Mouse (Mus musculus) frontal cortex, adult (tissue): ENCODE measurements at regions not wholly inside any gene's neighbourhood (a gene's known extent, or its start where the extent isn't known, plus 50 kb on each side); places are given as distances from the start of the nearest gene placed in this dataset.

Source experiments
- ATAC-seq: cut with Nextera tagmentation; 2 replicates; pipeline ENCODE4 v1.9.2; 2017; ENCODE audit warnings: mild to moderate bottlenecking, moderate library complexity, mixed read lengths; ENCODE audit not compliant: low TSS enrichment

- ATAC-seq, result peak; percentile 99
Observed at GRCm38 (mm10) chr10:12061069-12061861, 718.1 kb downstream of the Epm2a start.

DNA sequence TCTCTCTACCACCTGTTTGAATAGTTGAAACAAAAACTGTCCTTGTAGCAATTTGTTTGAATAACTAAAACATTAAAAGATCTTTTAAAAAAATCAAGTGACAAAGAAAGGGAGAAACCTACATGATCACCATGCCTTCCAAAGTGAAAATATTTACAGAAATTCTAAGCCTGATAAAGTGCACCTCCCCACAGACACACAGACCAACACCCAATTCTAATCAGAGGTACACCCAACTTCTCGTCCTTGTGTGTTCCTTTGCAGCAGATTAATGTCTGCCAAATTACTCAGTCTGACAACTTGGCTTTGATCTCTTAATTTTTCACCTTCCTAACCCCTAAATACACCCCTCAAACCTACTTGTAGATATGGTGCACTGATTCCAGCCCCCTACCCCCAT lies 719.1 kb downstream of the Epm2a start:
- ATAC-seq, result no peak

DNA sequence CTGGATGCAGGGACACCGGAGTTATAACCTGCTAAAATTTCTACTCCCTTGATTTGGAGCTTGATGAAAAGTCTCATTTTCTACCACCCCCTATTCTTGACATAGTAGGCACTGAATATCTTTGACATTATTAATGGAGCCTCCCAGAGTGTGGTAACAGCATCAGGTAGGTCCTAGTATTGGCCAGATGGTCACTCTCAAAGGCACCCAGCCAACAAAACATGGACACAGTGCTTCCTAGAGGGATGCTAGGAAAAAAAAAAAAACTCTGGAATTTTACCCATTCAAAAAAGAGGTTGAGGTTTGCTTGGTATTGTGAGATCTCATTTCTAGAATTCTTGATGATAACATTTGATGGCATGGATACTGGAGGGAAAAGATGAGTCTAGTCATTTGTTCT lies 740.8 kb downstream of the Epm2a start:
- no peak for ATAC-seq

DNA sequence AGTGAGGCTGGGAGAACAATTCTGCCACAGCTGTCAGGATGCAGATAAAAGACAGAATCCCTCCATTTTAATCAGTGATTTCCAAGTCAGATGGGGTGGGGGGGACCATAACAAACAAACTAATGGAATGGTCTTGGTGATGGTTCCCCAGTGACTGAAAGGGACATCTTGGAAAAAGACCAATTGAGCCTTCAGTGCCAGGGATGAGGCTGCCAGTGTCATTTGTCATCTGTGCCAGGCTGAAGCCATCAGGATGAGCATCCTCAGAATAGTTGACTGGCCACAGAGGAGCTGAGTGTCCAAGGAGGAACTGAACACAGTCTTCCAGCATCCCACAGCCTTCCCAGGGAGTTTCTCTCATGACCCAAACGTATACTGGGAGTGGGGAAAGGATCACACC lies 749.3 kb downstream of the Epm2a start:
- ATAC-seq, result no peak

DNA sequence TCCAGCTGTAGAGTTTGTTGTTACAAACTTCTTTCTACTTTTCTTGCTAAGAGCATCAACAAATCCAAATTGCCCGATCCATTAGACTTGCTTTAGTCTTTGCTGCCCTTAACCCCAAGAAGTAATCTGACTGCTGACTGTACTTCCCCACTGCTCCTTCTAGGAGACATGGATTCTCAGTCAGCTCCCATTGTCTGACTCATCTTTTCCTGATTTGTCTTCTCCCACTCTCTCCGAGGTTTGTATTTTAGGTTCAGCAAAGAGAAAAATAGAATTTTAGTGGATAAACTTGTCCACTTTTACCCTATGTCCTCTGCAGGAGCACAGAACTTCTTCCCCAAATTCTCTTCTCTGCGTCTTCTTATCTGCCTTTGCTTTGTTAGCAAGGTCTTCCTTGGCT lies 753.5 kb downstream of the Epm2a start:
- ATAC-seq, result peak; percentile 97

DNA sequence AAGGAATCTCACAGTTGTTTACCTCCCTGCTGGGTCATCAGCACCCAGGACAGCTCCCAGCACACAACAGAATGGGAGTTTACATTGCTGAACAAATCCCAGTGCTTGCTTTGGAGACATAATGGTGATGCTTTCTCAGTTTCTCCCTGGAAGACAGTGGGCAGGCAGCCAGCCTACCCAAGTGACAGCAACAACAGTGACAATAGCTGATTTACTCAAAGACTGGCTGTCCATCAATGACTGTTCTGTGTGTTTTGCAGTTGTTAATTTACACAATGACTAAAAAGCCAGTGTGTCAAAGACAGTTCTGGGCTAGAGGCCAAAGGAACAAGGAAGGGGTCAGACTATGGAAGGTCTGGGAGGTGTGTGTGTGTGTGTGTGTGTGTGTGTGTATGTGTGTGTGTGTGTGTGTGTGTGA lies 762.2 kb downstream of the Utrn start:
- no peak for ATAC-seq

- no peak for ATAC-seq
Observed at GRCm38 (mm10) chr10:12111720-12112119, 757.4 kb downstream of the Utrn start.

GRCm38 (mm10) chr10:12115767-12116166 lies 753.4 kb downstream of the Utrn start:
- ATAC-seq, result no peak

DNA sequence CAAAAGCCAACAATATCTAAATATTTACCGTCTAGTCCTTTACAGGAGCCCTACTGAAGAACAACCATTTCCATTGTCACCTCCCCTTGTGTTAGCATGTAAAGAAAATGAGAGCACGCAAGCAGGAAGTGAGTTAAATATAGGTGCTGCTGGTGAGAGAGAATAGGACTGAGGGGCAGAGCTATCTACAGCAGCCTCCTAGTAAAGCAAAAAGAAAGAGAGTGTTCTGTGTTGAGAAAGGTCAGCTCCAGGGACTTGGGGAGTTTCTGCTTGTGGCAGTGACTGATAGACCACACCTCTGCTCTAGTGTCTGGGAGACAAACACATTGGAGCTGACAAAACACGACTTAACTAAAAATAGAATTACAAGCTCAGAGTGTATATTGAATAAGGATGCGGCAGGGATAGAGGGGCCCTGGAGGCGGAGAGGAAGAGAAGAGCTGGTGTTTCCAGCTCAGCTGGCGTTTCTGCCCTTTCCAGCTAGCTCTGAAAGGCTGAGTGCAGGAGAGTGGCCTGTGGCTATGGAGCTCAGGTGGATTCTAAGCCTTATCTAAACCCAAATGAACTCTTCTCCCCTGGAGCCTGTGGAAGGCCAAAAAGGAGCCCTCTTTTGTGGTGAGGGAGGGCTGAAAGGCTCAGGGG lies 752.4 kb downstream of the Utrn start:
- peak; percentile 91 for ATAC-seq

DNA sequence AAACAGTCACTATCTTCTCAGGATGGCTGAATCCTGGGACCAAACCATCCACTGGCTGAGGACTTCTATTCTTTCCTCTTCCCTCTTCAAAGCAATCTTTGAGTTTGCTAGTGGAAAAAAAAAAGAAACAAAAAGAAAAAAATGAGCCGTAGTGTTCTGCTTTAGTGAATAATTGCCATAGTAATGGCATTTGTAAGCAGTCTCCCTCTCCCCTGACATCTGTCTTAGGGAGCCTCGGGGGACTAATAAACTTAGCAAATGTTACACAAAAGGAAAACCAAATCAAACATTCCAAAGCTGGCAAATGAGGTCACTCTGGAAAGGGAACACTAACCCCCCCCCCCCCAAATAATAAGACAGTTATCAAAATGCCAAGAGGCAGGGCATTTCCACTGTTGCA lies 744.9 kb downstream of the Utrn start:
- no peak for ATAC-seq

DNA sequence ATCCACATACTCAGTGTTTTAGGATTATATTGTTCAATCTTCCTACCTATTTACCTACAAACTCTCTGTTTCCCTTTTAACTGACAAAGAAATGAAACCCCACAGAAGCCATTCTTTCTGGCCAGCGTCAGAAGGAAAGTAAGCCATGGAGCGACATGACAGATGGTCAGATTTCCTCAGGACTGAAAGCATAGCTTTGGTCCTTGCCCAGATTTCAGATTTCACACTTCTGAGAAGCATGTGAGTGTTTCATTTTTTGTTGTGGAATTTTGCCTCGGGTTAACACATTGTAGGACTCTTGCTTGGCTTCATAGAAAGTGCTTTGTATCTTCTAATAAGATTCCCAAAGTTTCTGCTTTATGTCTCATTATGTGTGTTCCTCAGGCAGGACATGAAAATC lies 739.7 kb downstream of the Utrn start:
- peak; percentile 80 for ATAC-seq

DNA sequence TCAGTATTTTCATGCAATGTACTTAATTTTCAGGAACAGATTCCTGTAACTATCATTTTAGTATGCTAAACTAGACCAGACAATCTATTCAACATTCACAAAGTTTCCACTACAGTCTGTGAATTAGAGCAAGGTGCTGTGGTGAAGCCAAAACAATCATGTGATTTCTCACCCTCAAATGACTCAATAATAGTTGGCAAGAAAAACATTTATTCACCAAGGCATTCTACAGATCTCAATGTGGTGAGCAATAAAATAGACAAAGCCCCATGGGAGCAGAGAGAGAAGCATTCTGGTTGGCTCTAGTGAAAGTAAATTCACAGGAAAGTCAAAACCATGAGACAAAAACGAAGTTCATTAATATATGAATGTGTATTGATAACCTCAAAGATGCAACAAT lies 724.5 kb downstream of the Utrn start:
- no peak for ATAC-seq

GRCm38 (mm10) chr10:12146942-12147537 lies 722.1 kb downstream of the Utrn start:
- ATAC-seq, result no peak

GRCm38 (mm10) chr10:12170243-12170642 lies 698.9 kb downstream of the Utrn start:
- peak; percentile 23; the same call in 1 of the 2 replicates for ATAC-seq

- no peak for ATAC-seq
Observed at GRCm38 (mm10) chr10:12174200-12174818, 694.9 kb downstream of the Utrn start.

DNA sequence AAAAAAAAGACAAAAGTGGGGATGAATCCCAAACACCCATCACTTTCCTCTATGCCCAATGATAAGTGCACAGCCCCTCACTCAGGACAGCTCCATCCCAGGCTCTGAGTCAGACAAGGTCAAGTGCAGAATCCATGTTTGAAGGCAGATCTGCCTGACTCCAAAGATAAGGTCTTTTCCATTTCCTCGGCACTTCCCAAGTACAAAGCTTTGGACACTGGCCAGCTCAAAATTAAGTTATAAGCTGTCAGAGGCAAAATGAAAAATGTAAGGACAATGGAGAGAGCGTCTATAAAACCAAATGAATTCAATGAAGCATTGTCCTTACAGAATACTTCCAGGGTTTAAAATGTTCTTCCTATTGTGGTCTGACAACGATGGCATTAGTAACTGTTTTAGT lies 694.0 kb downstream of the Utrn start:
- ATAC-seq, result no peak

DNA sequence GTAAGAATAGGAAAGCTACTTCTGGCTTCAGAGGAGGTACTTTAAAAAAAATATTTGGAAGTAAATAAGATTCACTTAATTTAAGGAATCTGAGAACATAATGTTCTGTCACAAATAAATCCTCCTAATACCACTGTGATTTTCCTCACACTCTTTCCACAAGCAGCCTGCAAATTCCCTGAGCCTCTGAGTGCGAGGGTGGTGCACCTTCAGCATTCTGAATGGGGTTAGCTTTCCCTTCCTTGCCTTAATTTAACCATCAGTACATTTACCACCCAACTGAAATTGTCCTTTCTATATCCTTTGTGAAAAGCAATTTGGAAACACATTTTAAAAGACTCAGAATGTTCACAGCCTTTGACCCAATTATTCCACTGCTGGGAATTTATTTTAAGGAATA lies 691.7 kb downstream of the Utrn start:
- peak; percentile 76 for ATAC-seq

DNA sequence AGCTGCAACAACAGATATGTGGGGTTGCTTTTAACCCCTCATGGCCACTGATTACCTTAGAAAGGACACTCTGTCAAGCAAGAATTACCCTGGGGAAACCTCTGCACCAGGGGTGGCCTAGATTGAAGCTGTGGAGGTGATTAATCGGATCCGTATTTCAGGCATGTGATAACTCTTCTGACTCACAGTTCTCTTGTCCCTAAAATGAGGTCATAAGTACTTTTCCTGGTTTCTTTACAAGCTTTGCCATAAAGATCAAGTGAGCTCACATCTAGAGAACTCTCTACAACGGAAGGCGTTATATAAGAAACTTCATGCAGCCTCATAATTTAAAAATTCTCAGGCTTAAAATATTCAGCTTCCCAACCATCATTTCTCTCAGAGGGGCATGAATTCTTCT lies 688.2 kb downstream of the Utrn start:
- peak; percentile 52 for ATAC-seq

- ATAC-seq, result no peak
Observed at GRCm38 (mm10) chr10:12186918-12187639, 682.1 kb downstream of the Utrn start.

- ATAC-seq, result no peak
Observed at GRCm38 (mm10) chr10:12187669-12188342, 681.4 kb downstream of the Utrn start.

- no peak for ATAC-seq
Observed at GRCm38 (mm10) chr10:12190435-12190834, 678.7 kb downstream of the Utrn start.
